Mouse (Mus musculus) kidney, postnatal 10 days (tissue): ENCODE results near the gene Ifrd2.

Experiments
- DNase-seq: peaks from one replicate; pipeline ENCODE4 v3.0.0; 2021; ENCODE audit warnings: mixed read lengths

Ifrd2 gene

DNA sequence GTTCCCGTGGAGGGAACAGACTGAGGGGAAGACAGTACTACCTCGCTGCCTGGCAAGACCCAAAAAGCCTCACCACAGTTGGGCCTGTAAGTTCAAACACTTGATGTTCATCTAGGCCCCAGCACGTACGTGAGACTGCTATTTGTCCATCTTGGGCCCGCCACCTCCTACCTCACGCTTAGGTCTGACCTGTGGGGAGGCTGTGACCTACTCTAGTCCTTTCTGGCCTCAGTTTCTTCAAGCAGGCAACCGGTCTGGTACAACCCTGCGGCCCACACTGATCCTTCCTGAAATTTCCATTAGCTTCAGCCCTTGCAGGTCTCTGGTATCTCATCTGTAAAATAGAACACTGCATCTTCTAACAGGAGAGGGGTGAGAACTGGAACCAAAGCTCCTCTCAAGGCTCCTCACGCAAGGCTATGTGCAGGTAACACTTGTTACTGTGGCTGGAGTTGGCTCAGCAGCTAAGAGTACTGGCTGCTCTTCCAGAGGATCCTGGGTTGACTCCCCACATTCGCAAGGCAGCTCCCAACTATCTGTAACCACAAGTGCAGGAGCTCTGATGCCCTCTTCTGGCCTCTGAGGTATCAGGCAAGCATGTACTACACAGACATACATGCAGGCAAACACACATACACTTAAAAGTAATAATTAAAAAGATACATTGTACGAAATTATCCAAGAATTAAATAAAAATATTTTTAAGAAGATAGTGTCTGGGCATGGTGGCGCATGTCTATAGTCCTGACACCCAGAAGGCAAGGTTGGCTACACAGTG lies 38.1 kb downstream of the Ifrd2 start:
- no peak for DNase-seq

DNA sequence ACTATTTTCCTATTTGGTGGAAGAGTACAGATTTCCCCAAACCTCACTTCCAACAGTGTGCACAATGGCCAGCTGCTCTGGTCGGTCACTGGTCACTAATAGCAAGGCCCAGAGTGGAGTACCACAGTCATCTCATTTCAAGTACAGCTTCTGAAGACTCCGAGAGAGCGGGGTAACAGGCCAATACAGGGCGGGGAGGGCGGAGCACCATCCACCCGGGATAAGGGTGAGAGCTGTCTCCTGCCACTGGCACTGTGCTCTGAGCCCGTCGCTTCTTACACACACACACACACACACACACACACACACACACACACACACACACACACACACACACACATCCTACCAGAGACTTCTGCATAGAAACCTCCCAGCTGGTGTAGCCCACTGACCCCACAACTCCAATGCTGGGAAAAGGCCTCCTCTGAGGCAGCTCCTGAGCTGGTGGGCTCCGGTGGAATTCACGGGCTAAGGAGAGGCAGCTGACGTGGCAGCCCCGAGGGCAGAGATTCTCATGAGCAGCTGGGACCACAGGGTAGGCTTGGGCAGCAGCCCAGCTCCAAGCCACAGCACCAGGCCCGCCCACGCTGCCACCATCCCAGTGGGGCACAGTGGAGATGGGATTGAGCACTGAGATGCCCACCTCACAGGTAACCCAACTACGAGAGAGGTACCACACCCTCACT lies 38.9 kb downstream of the Ifrd2 start:
- no peak for DNase-seq

DNA sequence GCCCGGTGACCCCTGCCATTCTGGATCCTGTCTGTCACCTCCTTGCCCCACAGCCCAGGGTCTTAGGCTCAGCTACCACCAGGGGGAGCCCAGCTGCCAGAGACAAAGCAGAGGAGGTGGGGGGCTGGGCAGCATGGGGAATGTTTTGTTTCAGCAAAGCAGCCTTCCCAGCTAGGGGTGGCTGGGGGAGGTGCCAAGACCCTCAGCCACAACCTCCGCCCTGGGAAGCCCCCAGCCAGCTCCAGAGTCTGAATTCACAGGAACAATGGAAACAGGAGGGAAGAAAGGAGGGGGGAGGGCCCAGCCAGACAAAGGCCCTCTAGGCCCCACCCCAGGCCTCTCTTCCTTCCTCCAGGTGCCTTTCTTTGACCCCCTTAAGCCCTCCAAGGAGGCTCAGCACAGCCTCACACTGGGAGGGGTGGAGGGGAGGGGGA lies 39.4 kb downstream of the Ifrd2 start:
- peak; percentile 96 for DNase-seq

DNA sequence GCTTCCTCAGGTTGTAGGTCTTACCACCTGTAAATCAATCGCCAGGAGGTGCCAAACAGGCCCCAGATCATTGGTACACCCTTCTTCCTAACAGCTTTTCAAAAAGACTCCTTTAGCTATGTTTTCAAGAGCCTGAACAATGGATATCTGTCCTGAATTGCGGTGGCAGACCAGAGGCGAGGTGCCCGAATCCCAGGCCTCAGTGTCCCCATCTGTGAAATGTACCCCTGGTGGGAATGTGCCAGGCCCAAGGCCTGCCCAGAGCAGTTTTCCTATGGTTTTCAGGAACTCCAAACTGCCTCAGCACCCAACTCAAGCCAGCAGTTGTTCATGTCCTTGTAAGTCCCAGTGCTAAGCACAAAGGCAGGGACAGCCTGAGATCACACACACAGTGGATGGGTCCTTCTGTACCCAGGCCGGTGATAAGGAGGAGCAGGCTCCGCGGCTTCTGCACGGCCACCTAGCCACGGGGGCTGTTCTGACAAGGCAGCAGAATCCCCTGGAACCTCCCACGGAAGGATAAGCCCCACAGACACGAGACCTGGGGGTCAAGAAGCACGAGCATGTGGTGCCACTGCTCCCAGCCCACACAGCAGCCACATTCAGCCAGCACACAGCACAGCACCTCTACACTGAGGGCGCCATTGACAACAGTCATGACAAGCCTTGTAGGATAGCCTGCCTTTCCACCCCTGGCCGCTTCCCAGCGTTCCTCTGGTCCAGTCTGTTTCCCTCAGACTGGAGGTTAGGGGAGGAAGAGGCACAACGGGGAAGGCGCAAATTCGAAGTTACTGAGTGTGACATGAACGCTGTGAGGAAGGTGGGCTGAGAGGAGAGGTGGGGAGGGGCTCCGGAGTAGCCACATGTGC lies 40.2 kb downstream of the Ifrd2 start:
- DNase-seq: no peak

DNA sequence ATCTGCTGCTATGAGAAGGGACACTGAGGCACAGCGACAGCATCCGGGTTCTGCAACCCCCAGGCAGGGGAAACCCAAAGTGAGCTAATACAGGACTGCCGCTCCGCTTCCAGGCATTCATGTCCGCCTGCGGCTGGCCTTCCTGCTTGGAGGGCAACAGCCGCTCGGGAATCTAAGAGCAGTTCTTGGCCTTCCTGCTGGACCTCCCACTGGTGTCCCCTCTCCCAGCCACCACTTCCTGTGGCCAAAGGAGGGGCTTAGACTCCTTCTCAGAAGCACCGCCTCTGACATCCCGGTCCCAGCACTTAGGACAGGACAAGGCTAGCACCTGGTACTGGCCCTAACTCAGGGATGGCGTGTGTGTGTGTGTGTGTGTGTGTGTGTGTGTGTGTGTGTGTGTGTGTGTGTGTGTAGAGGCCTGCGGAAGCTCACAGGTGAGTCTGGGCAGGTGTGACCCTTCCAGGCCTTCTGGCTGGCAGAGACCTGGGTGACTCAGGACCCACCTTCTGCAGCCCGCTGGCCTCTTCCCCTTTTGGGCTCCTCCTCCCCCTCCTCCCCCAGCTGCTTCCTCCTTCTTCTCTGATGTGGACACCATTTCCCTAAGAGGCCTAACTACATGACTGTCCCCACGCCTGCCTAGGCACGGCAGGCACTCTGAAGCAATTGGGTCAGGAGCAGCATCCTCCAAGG lies 41.4 kb downstream of the Ifrd2 start:
- peak; percentile 85 for DNase-seq

DNA sequence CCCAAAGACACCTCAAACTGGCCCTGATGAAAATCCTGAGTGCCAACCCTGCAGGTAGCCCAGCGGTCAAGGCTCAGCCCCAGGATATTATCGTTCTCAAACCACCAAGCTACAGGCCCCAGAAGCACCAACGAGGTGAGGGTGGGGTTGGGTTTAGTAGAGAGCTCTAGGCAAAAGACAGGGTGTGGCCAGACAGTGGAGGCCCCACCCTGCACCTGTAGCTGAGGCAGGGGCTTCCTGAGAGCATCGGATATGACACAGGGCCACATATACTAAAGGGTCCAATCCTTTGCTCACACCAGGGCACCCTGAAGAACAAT lies 41.9 kb downstream of the Ifrd2 start:
- no peak for DNase-seq

DNA sequence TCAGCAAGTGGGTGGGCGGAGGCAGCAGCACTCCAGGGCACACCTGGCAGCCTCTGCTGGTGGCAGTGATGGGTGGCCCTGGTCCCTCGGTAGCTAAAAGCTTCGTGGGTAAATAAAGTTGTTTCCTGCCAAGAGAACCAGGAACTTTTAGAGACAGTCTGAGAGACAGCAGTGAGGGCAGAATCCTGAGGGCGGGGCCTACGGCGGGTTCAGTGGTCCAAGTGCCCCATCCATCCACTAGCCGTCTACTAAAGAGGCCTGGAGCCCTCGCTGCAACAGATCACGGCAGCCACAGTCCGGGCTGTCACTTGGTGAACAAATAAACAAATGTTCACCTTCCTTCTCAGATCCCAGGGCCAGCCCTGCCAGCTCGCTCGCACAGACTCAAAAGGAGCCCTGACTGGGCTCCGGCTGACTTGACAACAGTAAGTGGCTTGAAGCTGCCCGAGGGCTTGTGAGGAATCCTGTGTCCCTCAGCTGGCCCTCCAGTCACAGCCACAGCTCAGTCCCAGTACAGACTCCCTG lies 42.5 kb downstream of the Ifrd2 start:
- DNase-seq: peak; percentile 64

DNA sequence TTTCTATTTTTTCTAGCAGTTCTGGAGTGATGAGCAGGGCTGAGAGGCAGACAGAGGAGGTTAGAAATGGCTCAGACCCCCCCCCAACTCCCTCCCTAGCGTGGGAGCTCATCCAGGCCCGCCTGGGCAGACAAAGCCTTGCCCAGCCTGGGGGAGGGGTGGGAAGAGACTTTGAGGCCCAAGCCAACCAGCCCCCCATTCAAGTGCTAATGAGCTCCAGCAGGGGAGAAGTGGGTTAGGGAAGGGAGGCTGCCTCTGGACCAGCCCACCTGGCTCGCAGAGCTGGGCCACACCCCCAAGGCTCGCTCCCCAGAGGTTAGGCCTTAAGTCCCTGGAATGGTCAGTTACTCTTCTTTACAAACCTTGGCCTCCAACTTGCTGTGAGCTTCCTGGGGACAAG lies 43.1 kb downstream of the Ifrd2 start:
- no peak for DNase-seq

DNA sequence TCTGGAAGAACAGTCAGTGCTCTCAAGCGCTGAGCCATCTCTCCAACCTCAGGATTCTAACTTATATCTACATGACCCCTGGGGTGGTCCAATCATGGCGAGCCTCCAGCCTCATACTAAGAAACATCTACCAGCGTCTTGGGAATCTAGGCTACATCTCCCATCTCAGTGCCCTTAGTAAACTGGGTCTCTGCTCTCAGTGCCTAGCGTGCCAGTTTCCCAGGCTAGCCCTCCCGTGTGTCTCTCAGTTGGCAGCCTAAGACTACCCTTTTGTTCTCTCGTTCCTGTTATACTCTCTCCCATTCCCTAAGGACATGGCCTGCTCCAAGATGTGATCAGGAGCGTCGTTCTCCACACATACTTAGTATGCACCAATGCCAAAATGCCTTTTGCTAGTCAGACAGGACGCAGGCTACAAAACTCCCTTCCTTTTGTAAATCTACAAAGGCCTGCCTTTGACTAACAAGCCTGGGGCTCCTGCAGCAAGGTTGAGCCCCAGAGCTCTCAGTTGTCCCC lies 43.9 kb downstream of the Ifrd2 start:
- DNase-seq: no peak

DNA sequence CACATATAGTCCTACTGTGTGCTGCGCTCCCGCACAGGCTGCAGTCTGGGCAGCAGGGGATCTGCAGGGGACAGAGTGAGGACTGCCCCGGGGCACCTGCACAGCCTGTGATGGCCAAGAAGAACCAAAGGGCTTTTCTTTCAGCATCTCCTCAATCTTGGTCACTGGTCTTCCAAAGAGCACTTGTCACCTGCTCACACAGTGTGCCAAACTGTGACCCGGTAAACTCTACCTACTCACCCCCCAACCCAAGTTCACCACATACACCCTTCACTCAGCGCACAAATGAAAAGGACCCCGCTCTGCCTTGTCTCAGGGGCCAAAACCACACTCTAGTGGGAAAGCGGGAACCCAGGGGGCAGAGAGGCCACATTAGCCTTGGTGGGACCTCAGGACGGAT lies 44.4 kb downstream of the Ifrd2 start:
- no peak for DNase-seq

DNA sequence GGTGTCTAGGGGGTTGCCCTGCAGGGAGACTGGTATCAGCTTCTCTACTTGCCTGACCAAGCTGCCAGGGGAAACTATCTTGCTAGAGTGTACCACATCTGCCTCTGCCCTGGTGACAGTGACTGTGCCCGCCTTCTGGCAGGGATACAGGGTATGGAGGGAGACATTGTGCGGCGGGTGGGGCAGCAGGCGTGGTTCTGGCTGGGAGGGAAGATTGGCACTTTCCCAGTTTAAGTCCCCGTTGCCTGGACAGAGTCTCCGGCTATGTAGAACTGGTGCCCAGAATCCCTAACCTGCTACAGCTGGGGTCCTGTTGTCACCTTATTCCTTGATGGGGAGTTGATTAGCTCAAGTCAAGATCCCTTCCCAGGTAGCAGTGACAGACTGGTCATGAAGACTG lies 45.0 kb downstream of the Ifrd2 start:
- peak; percentile 58 for DNase-seq

DNA sequence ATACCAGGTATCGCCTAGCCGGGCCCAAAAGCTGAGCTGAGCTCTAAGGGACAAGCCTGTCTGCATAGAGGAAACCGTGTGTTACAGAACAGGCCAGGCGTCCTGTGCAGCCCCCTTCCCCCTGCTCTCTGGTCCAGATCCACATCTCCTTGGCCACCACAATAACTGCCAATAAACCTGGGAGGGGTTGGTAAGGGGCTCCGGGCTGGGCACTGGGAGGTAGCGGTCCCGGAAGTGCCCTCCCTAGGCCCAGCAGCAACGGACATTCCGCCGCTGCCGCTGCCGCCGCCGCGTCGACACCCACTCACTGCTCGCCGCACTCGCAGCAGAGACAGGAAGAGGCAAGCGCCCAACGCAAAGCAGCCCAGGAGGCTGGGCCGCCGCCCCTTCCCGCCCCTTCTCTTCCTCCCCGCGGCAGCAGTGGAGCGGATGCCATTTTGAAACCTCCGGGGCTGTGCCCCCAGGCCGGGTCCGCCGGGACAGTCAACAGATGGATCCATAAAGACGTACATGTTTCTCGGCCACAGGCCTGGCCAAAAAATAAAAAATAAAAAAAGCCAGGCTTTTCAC lies 45.7 kb downstream of the Ifrd2 start:
- DNase-seq: peak; percentile 90

DNA sequence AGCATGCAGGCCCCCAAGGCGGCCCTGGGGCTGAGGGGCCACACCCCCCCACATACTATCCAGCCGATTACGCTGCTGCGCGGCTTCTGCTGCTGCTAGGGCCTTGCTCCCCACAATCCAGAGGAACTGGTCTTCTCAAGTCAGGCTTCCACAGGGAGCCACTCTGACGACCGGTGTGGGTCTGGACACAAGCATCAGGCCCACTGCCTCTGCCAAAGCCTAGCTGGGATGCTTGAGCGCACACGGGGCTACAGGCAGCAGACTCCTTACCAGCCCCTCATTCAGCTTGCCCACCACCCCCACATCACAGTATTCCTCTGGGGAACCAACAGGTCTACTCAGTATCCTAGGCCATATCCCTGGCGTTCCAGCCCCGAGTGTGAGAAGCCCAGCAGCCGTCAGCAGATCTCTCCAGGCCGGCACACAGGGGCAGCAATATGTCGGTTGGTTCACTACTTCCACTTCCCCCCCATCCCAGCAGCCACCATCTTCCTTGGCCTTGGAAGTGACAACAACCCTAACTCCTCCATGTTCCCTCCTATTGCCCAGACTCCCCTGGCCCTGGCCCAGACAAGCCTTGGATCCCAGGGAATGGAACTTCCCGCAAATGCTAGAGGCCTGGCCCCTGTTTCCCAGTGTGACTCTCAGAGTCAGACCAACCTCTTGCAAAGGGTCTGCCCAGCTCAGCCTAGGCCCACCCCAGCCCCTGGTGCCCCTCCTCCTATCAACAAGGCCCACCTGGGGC lies 46.4 kb downstream of the Ifrd2 start:
- DNase-seq: peak; percentile 56

DNA sequence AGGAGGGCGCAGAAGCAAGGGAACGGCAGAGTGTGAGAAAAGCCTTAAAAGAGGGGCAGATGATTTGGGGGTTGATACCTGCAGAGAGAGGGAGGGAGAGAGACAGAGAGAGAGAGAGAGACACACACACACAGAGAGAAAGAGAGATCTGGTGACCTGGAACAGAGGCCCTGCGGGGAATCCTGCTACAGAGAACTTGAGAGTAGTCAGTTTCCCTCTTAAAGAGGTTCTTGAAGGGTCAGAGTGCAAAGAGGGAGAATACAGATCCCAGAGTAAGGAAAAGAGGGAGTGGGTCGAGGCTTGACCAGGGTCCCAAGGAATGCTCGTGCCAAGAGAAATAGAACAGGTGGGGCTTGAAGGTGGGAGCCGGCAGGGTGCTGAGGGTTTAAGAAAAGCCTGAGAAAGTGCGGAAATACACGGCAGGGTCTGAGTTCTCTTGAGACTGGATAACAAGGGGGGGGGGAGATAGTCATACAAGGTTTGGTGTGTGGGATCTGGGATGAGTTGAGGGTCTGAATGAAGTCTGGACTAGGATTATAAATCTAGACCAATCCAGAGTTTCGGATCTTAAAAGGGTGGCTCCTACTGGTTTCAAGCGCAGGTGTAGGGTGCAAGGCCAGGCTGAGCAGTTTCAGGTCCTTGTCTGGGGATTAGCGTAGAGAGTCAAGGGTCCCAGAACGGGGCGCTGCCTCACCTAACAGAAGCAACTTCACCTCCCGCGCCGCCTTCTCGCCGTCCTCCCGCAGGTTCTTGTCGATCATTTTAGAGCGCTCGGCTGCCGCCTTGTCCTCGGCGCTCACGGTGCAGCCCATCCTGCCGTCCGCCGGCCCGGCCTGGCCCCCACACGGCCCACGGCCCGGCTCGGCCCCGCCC lies 47.2 kb downstream of the Ifrd2 start:
- no peak for DNase-seq

DNA sequence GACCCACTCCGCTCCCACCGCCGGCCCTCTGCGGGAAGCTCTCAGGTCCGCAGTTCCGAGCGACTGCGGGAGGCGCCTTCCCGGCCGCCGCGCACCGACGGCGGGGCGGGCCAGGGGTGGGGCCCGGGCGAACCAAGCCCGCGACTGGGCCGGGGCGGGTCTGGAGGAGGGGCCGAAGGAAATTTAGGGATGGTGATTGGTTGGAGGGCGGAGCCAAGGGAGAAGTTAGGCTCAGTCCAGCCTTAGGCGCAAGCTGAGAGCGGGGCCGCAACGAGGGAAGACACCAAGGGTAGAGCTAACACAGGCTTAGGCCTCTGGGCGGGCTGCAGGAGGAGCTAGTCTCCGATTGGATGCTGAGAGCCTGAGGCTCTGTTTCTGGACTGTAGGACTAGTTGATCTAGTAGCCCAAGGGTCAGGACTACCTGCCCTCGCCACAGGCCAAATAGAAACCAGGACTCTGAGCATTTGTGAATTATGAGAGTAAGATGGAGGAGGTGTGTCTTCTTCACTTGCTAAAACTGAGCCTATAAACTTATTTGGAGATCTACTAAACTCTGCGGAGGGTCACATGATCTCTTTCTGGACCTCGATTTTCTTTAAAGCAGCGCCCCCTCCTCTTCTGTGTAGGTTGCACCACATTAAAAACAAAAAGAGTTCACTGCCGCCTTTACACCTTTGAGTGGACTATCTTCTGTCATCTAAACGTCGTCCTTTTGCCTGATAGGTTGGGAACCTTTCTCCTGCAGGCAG lies 48.0 kb downstream of the Ifrd2 start, which contains the start of gene Gnai2:
TSS of gene Gnai2 (minus strand) at position 89 of the 750 bp plus-strand sequence.
- peak; percentile 97 for DNase-seq

DNA sequence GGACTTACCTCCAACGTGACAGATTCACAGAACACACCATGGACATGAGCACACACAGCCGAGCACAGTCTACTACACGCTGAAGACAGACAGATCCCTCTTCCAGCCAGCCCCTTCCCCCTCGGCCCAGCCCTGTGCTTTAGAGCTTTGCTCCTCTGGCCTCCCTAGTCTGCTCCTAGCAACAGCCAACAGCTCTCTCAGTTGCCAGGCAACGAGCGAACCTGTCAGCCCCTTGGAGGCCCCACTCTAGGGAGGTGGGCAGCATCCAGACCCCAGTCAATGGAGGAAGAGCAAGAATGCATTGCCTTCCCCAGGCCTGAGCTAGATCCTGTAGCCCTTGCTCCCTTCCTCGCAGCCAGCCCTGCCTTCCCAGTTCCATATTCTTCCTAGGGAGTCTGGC lies 49.6 kb downstream of the Ifrd2 start:
- DNase-seq: no peak

DNA sequence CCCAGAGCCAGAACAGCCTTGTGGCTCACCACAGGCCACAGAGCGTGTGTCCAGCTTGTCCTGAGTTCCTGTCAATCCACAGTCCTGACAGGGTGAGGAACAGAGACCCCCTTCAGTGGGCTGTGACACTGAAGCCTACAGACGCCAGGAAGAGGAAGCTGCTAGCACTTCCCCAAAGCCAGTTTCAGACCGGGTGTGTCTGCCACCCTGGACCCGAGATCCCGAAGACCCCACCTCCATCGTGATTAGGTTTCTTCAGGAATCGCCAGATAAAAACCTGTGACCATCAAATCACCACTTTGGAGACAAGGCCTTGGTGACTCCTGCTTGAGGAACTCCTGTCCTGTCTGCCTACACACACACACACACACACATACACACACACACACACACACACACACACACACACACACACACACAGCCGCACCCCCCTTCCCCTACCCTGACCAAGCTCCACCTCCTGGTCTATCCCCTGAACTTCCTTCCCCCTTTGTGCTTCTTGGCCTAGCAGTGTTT lies 52.9 kb downstream of the Ifrd2 start:
- peak; percentile 44 for DNase-seq

DNA sequence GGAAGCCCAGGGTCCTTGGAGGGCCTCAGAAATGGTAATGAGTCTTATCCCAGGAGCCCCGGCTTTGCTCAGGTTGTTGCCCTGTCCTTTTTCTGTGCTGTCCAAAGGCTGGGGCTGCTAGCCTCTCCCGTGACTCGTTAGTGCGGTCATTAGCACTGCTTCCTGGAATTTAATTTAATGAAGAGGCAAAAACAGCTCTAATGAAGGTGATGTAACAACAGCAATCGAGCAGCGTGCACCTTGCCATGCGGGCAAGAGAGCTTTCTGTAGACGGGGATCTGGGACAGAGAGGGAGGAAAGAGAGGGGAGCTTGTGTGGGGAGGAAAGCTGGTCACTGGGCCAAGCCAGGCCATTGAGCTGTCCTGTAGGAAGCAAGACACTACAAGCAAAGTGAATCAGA lies 54.2 kb downstream of the Ifrd2 start:
- DNase-seq: no peak
